10 mouse cellular contexts compared by ENCODE assay signal in genomic region chr4:56088701-56089100, GRCm38 (mm10).
DNase-seq lines count a peak whose midpoint lies in the region; ATAC-seq and TF ChIP-seq lines count a peak whose summit lies in the region.
"Had no signal": no experiment of that assay in that cellular context is flagged by ENCODE, and none has a peak within 500 bp of the region (broad histone marks: within the 10 kb centered on the region; RNA-seq: fewer than 3 reads in every experiment).

No protein-coding gene starts in this region.

- peak; percentile 64 to 65 for DNase-seq in cerebellum, adult 18-20 months
- DNase-seq in hindbrain, postnatal 0 days (ENCODE audit: low spot score) = peak; percentile 87
- DNase-seq in spleen, postnatal 36 days (ENCODE audit: low spot score in 2 of 2) = no peak
- no peak for DNase-seq in ovary, postnatal 14 days (ENCODE audit: low spot score)
- DNase-seq in adrenal gland, adult 18-20 months (ENCODE audit: low spot score in 2 of 2) = no peak
- DNase-seq in urinary bladder, postnatal 10 days (ENCODE audit: low spot score) = no peak

- 24% methylated on average over 4 of the region's 4 CpGs for WGBS in embryonic facial prominence, embryonic 12.5 days
- WGBS in hindbrain, postnatal 0 days = 34% methylated on average over 4 of the region's 4 CpGs
- WGBS in neural tube, embryonic 12.5 days = 15% methylated on average over 4 of the region's 4 CpGs

- no peaks in the 10 kb centered on the region for H3K36me3 ChIP-seq in embryonic facial prominence, embryonic 12.5 days
- H3K36me3 ChIP-seq in hindbrain, postnatal 0 days (ENCODE audit: insufficient read depth, low read length) = no peaks in the 10 kb centered on the region
- H3K36me3 ChIP-seq in neural tube, embryonic 12.5 days = no peaks in the 10 kb centered on the region
- H3K36me3 ChIP-seq: heart, embryonic 13.5 days had no signal

- peaks cover 12% of the 10 kb centered on the region; the same call in 1 of the 2 replicates for H3K4me1 ChIP-seq in embryonic facial prominence, embryonic 12.5 days
- peaks cover 8% of the 10 kb centered on the region; the same call in 1 of the 2 replicates for H3K4me1 ChIP-seq in hindbrain, postnatal 0 days (ENCODE audit: insufficient read depth, low read length)
- peaks cover 9% of the 10 kb centered on the region; the same call in 1 of the 2 replicates for H3K4me1 ChIP-seq in neural tube, embryonic 12.5 days

- H3K4me2 ChIP-seq in embryonic facial prominence, embryonic 12.5 days (replicated peaks) = no peak overlapping the region
- H3K4me2 ChIP-seq in hindbrain, postnatal 0 days (ENCODE audit: low read depth, low read length) = no peak overlapping the region
- H3K4me2 ChIP-seq in neural tube, embryonic 12.5 days (replicated peaks) = no peak overlapping the region
- H3K4me2 ChIP-seq: heart, embryonic 13.5 days had no signal

- TF ChIP-seq CTCF in hindbrain, postnatal 0 days (IDR thresholded peaks at IDR 0.05; ENCODE audit: low read depth) = no peak

- H3K9me3 ChIP-seq in embryonic facial prominence, embryonic 12.5 days = no peaks in the 10 kb centered on the region
- no peaks in the 10 kb centered on the region for H3K9me3 ChIP-seq in hindbrain, postnatal 0 days (ENCODE audit: low read length)
- no peaks in the 10 kb centered on the region for H3K9me3 ChIP-seq in neural tube, embryonic 12.5 days
- H3K9me3 ChIP-seq: heart, embryonic 13.5 days; megakaryocyte, embryonic 14.5 days had no signal

- H3K9ac ChIP-seq in embryonic facial prominence, embryonic 12.5 days = no peak overlapping the region
- no peak overlapping the region for H3K9ac ChIP-seq in hindbrain, postnatal 0 days (replicated peaks; ENCODE audit: low read length)
- H3K9ac ChIP-seq in neural tube, embryonic 12.5 days = no peak overlapping the region
- H3K9ac ChIP-seq: heart, embryonic 13.5 days had no signal

- 0 out of 2 replicates have a peak, but pooled peaks cover 2% of the 10 kb centered on the region for H3K27me3 ChIP-seq in embryonic facial prominence, embryonic 12.5 days
- H3K27me3 ChIP-seq in hindbrain, postnatal 0 days (ENCODE audit: insufficient read depth, low read length) = no peaks in the 10 kb centered on the region
- no peaks in the 10 kb centered on the region for H3K27me3 ChIP-seq in neural tube, embryonic 12.5 days (replicated peaks)
- H3K27me3 ChIP-seq: heart, embryonic 13.5 days had no signal

- H3K27ac ChIP-seq in embryonic facial prominence, embryonic 12.5 days = 0 out of 2 replicates have a peak overlapping the region, but pooled peaks have one; percentile 3
- no peak overlapping the region for H3K27ac ChIP-seq in hindbrain, postnatal 0 days
- H3K27ac ChIP-seq in neural tube, embryonic 12.5 days = no peak overlapping the region

- ATAC-seq in embryonic facial prominence, embryonic 12.5 days (ENCODE audit: insufficient number of reproducible peaks, insufficient read depth, low FRiP score, low TSS enrichment) = peak; percentile 67; the same call in 1 of the 2 replicates
- ATAC-seq in hindbrain, postnatal 0 days = peak; percentile 93
- peak; percentile 74 for ATAC-seq in neural tube, embryonic 12.5 days (ENCODE audit: low FRiP score, low read depth)

- no peak overlapping the region for H3K4me3 ChIP-seq in embryonic facial prominence, embryonic 12.5 days
- H3K4me3 ChIP-seq in hindbrain, postnatal 0 days (ENCODE audit: low read length) = no peak overlapping the region
- no peak overlapping the region for H3K4me3 ChIP-seq in neural tube, embryonic 12.5 days
- H3K4me3 ChIP-seq: heart, embryonic 13.5 days; megakaryocyte, embryonic 14.5 days had no signal

Comparison
In these comparisons a context has a peak if more than half of its experiments do, and no peak if none do; other contexts are left out.
1. DNase-seq: peak in cerebellum, adult 18-20 months (2 of 2) and hindbrain, postnatal 0 days (single experiment); none in spleen, postnatal 36 days (0 of 2), ovary, postnatal 14 days (single experiment), adrenal gland, adult 18-20 months (0 of 2) and urinary bladder, postnatal 10 days (single experiment).
2. Peak in every context shown above with its lines, with median percentiles within 50 percentile points of each other: ATAC-seq.